Mouse (Mus musculus): ENCODE measurements around the gene Slc9a6.
A peak's percentile ranks its signal among the peaks of the same experiment; 100 is the strongest.

Slc9a6 gene

DNA sequence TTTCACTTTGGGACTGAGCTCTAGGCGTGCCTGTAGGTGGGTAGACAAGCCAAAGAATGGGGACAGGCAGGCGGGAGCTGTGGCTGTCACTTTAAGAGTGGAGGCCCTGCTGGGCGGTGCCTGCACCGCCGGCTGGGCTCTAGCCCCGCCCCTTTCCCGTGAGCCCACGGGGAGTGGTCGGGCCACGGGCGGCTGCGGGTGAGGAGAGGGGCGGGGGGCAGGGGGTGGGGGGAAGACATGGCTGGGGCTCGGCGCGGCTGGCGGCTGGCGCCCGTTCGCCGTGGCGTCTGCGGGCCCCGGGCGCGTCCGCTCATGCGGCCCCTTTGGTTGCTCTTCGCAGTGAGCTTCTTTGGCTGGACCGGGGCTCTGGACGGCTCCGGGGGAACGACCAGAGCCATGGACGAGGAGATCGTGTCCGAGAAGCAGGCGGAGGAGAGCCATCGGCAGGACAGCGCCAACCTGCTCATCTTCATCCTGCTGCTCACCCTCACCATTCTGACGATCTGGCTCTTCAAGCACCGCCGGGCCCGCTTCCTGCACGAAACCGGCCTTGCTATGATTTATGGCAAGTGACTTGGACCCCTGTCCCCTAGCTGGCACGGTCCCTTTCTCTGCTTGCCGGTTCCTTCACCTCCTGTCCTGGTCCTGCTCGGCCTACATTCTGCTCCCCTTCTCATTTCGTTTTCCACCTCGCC, at the start of gene Slc9a6:
Gene Slc9a6, plus strand, starts transcription at position 135 of the 695 bp plus-strand sequence.
- DNase-seq (ENCODE audit: low read depth, low spot score): peak; percentile 65

DNA sequence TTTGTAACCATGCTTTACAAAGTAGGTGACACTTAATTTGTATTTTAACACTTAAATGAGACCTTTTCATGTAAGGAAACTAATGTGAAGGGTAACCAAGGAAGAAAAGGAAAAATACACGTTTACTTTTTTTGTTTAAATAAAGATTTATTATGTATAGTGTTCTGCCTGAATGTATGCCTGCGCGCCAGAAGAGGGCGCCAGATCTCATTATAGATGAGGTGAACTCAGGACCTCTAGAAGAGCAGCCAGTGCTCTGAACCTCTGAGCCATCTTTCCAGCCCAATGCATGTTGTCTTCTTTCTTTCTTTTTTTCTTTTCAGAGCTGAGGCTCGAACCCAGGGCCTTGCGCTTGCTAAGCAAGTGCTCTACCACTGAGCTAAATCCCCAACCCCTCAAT, 37.1 kb upstream of the Slc9a6 start:
- DNase-seq (ENCODE audit: low read depth, low spot score): no peak

DNA sequence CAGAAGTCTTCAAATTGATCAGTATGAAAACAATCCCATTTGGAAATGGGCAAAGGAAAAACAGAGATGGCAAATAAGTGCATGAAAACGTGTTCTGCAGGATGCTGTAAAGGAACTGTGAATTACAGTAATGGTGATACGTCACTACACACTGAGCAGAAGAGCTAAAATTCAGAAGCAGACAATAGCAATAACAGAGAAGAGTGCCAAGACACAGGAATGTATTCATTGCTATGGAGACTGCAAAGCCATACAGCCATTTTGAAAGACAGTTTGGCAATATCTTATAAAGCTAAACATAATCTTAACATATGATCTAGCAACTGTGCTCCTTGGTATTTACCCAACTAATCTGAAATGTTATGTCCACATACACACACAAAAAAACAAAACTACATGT, 31.4 kb upstream of the Slc9a6 start:
- DNase-seq (ENCODE audit: low read depth, low spot score): no peak

DNA sequence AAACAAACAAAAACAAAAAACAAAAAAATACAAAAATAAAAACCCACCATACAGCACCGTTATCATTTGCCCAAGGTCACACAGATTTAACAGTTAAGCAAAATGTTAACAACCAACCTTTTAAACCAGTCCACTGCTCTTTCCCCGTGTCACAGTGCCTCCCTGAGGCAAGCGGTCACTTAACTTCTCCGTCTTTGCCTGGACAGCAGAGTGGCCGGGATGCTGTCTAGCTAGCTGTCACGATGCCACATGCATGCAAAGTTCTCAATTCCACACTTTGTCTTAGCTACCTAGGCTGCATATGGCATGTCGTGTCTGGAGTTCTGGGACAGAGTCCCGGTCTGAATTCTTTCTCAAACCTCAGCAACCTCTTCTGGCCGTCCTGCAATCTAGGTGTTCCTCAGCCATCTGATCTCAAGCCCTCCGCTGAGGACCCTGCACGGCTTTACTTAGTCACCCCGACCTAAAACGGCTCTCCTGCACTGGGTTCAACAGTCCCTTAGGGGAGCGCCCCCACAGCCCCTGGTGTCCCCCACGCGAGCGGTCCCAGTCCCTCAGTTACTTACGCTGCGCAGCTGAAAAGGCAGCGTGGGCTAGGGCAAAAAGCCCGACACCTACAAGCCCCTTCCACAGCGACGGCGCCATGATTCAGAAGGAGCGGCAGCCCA, 12.2 kb upstream of the Slc9a6 start:
- no peak for DNase-seq (ENCODE audit: low read depth, low spot score)

DNA sequence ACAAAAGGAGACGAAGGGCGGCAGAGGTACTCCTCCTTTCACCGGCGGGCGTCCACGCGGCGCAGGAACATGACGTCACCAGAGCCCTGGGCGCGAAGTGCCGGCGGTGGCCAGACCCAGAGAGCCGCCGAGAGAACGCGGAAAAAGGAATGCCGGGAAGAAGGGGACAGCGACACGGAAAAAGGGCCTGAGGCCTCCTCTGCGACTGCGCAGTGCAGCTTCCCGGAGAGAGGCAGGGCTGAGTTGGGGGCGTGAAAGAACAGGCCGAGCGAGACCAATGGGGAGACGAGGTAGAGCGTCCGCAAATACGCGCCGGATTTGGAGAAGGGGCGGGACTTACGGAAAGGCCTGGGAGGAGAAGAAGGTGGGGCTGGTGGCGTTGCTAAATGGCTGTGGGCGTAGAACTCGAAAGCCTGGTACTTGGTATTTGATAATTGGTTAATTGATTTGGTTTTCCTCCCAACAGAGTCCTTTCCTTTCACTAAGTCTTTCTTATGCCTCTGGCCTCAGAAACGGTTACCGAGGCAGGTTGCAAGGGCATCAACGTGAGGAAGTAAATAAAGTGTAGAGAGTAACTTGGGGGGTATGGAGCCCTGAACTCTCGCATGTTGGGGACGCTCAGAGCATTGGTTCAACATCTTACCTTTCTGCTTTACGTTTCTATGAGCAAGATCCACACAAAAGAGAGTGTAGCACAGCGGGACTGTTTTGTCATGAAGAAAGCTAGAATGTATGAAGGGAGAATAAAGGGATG, 11.5 kb upstream of the Slc9a6 start, which contains the start of gene Mmgt1:
Gene Mmgt1, minus strand, starts transcription at position 183 of the 754 bp plus-strand sequence.
- peak; percentile 86 for DNase-seq (ENCODE audit: low read depth, low spot score)

DNA sequence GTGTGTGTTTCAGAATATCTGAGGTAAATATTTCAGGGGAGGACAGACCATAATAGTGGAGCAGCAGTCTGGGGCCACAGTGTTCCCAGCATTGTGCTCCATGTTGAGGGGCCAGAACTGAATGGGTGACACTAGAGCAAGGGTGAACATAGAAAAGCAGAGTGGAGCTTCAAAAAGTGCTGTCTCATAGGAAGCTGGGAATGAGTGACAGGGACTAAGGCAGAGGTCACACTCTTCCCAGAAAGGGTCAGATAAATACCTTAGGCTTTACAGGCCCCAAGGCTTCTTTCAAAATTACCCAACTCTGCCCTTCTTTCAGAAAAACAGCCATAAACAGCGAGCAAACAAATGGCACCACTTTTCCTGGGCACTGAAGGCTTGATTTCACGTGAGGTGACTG, 3.0 kb upstream of the Slc9a6 start:
- no peak for DNase-seq (ENCODE audit: low read depth, low spot score)

DNA sequence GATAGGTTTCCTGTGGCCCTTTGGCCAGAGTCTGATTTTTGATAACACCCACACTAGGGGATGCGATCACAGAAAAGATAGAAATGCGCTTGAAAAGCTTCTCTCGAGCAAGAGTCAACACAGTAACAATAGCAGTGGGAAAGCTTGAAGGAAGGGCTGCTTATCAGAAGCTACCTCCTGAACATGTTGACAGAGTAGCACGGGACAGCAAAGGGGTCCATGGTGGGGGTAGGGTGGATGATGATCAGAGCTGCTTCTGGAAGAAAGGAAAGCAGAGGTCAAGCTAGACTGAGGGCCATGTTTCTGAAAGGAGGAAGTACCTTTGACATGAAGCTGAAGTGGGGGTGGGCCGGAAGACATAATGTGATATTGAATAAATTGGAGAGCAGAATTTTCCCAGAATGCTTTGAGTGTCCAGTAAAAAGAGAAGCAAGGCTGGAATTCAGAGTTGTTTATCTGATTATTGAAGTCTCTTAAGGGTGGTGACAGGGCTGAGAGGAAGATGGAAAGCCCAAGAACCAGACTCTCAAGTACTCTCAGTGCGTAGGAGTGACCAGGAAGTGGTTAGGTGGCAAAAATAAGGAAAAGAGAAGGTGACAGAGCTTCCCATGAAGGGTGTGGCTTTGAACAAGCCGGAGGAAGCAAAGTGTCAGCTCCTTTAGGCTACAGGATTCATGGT, 2.4 kb upstream of the Slc9a6 start:
- DNase-seq (ENCODE audit: low read depth, low spot score): no peak

DNA sequence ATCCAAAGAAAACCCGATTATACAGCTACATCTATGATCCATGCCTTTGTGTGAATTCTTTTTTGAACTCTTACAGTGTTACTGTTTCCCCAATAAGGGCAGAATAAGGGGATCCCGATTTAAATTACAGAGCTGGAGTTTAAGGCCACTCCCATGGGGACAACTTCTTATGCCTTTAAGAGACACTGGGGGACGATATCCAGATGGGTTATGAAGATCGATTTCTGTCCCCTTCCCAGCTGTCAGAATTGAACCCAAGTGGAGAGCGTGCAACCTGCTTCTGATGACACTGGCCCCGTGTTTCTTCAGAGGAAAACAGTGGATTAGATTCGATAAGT, 303 bp upstream of the Slc9a6 start:
- DNase-seq (ENCODE audit: low read depth, low spot score): no peak

DNA sequence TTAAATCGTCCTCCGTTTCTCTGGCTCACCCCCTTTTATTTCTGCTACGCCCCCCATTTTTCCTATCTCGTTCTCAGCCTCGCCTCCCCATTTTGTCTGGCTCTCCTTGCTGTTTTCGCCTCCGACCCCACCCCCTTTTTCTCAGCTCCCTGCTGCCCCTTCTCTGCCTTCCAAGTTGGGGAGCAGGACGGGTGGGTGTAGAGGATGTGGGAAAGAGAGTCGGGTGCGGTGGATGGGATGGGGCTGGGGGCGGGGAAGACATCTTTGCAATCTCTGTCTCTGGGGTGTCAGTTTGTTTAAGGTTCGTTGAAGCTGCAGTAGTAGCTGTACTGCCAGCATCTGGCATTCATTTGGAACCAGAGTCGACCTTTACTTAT, 749 bp downstream of the Slc9a6 start:
- no peak for DNase-seq (ENCODE audit: low read depth, low spot score)

DNA sequence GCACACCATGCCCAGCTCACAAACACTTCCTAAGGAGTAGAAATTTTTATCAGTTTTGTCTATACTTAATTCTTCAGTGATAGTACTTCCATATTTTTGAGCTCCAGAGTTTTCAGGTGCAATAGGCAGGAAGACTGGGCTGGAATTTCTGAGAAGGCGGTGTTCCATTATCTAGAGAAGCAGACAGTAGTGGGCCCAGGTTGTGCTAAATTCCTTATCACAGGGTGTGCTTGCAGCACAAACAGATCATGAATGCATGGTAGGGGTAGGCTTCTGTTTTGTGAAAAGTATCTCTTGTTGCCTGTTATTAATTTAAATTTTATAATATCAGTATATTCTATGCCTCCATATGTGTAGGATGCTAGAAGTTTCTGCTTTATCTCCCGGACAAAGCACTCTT, 5.7 kb downstream of the Slc9a6 start:
- no peak for DNase-seq (ENCODE audit: low read depth, low spot score)

DNA sequence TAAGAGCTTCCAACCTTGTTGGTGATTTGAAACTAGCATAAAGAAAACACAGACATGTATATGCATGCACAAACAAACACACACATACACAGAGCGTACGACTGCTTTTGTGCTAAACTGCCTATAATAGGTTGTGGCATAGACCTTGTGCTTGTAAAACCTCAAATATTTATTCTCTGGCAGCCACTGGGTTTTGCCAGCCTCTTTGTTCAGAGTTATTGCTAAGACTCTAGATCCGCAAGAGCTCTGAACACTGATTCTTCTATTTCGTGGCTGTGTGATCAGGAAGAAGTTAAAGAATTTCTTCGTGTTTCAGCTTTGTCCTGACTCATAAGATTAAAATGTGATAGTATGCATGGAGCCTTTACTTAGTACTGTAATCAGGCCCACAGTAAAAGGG, 26.6 kb downstream of the Slc9a6 start:
- no peak for DNase-seq (ENCODE audit: low read depth, low spot score)

DNA sequence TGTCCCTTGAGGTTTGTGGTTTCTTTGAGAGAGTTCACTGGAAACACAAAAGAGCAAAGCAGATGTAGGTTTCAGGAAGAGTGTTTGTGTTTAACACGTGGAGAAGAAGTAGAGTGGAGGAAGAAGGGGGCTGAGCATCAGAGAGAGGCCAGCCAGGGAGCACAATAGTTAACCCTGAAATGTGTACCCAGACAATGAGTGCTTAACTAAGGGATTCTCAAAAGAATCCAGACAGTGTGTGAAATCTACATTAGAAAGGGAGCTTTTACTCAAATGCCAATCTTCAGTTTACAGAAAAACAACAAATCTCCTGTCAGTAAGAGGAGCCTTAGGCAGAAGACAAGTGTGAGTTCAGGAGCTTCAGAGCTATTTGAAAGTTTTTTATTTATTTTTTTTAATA, 30.5 kb downstream of the Slc9a6 start:
- no peak for DNase-seq (ENCODE audit: low read depth, low spot score)

DNA sequence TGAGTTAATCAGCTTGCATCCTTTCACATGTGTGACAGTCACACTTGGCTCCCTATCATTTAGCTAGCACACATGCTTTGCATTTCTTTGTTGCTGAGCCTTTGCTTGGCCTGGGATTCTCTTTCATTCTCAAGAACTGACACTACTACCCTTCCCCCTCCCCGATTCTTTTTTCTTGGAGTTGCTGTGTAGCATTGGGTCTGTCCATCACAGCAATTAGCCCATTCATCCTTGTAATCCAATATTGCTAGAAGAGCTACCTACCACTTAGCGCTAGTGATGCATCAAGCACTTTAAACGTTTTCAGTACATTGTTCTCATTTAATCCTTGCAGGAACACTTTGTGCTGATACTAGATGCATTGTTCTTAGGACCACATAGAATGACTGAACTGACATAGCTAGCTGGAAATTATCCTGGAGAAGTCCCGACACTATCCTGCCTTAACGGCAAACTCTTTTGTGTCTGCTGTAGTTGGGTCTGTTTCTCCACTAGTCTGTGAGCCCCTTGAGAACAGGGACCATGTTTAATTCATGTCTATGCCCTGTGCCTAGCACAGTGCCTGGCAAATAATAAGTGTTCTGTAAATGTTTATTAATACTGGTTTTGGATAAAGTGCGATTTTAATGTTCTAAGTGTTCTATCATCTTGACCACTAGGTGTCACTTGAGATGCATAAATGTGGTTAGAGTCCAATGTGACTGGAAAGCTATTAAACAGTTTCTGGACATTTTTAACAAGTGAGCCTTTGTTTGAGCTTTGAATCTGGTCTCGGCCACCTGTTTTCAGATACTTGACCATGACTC, 40.2 kb downstream of the Slc9a6 start:
- peak; percentile 8 for DNase-seq (ENCODE audit: low read depth, low spot score)

DNA sequence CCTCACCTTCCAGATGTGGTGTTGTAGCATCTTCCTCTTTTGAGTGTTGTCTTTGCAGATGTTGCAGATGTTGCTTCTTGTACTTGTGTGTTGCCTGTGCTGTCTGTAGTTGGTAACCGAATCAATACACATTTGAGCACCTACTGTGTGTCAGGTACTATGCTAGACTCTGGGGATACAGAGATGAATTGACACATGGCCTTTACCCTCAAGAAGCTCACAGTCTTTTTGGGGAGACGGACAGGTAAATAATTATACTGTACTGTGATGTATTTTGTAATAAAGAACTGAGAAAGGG, 40.7 kb downstream of the Slc9a6 start:
- DNase-seq (ENCODE audit: low read depth, low spot score): no peak

DNA sequence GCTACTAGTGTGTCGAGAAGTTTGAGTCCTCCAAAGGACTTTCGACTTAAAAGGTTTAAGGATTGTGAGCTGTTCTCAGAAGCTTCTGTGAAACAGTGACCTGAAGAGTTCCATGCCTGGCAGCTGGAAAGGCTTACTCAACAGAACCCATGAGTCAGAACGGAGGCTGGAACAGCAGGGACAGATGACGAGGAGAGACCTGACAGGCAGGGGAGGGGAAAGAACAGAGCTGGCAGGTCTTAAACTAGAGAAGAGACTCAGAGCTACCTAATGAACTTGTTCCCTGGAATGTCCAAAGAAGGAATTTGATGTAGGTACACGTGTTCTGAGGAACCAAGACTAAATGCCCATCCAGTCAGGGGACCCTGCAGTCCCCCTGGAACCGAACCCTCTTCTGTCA, 41.3 kb downstream of the Slc9a6 start:
- DNase-seq (ENCODE audit: low read depth, low spot score): no peak

DNA sequence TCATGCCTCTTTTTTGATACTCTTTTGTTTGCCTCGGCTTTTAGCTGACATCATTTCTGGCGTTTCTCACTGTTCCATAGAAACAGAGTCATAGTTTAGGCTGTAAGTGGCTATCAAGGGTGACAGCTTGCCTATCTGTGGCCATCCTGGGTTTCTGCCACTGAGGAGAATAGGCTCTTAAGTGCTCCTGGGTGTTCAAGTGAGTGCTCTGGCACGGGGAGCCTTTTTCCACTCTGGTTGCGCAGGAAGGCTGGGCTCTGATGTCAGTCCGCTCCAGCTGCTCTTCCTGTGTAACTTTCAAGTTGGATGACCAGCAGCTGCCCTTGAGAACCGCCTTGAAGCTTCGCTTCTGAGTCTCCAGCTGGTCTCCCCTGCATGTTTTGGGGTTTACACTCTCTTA, 42.2 kb downstream of the Slc9a6 start:
- no peak for DNase-seq (ENCODE audit: low read depth, low spot score)

DNA sequence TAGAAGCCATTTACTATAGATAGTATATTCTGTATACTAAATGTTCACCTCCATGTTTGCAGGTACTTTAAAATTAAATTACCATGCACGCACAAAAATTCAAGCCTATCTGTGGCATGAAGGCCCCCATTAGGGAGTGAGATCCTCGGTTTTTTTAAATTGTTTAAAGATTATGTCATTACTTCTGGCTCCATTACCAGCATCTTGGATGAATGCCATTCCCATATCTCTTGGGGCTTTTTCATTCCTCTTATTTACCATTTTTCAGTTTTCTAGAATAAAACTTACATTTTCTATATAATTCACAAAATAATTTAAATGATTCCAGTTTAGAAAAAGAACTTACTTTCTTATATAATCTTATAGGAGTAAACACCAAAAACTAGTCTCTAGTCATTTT, 46.1 kb downstream of the Slc9a6 start:
- DNase-seq (ENCODE audit: low read depth, low spot score): no peak

DNA sequence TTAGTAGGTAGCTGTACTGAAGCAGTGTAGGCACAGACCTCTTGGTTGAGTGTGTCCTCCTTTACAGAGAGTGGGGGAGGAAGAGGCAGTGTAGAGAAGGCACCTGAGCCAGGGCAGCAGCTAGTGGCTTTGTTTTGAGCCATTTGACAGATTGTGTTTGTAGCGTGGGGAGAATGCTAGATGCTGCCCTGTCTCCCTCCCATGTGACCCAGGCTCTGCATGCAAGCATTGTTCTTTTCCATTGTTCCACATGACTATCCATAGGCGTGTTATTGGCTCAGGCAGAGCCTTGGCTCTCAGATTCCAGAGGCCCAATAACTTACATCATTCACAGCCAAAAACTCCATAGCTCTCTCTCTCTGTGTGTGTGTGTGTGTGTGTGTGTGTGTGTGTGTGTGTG, 49.7 kb downstream of the Slc9a6 start:
- DNase-seq (ENCODE audit: low read depth, low spot score): no peak

DNA sequence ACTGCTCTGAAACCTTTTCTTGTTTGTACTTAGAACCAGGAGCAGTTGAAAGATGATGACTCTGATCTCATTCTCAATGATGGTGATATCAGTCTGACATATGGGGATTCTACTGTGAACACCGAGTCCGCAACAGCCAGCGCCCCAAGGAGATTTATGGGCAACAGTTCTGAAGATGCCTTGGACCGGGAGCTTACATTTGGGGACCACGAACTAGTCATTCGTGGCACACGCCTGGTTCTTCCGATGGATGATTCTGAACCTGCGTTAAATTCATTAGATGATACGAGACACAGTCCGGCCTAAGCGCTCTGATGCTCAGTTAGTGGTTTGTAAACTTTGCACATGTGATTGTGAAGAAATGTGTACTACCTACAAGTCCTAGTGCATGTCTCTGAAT, 51.6 kb downstream of the Slc9a6 start:
- no peak for DNase-seq (ENCODE audit: low read depth, low spot score)

DNA sequence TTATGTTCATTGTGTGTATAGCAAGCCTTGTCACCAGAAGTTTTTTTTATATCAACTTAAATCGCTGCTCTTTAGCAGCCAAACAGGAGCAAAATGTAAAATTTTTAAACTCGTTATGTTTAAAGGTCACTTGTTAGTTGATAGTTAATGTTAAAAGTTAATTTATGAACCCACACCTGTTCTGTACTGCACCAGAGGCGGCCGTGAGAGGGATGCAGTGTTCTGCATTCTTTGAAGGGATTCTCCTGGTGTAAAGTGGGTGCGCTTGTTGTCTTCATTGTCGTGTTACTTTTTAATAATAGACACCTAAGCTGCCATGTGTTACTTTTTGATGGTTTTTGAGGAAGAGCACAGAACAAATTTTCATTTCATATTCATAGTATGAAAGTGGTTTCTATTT, 52.8 kb downstream of the Slc9a6 start:
- DNase-seq (ENCODE audit: low read depth, low spot score): no peak

DNA sequence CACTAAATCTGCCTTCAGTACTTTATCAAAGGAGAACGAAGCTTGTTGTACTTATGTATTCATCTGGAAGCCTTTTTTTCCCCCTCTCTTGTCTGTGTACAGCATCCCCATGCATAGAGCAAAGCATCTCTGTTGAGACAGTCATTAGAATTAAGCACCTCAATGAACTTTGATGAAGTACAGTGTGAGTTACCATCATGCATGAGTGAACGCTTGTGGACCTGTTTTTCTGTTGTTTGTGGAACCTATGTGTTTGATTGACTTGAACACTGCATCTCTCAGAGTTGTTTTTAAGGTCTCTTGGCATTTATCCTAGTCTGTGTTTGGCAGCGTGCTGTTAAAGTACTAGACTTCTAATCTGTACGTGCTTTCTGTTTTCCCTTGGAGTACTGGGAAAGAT, 53.8 kb downstream of the Slc9a6 start:
- no peak for DNase-seq (ENCODE audit: low read depth, low spot score)
